Mouse (Mus musculus): ENCODE results near the gene Smpd3.
"Not testable (repeated sequence)": the region's sequence is repeated elsewhere in the genome, so short reads cannot be mapped to it uniquely, and the experiment has no call there.

Gene Smpd3

GRCm38 (mm10) chr8:106313120-106313737 lies 24.6 kb downstream of the Smpd3 start:
- Histone ChIP-seq H3K27me3 (ENCODE audit: control insufficient read depth, insufficient read depth, low read length, poor library complexity, severe bottlenecking) (no peaks in the 10 kb centered on the region), H3K36me3 (ENCODE audit: control insufficient read depth, insufficient read depth, low read length, poor library complexity, severe bottlenecking) (no peaks in the 10 kb centered on the region)
- DNase-seq (ENCODE audit: low read depth, low spot score) = no peak

GRCm38 (mm10) chr8:106311967-106312366 lies 25.8 kb downstream of the Smpd3 start:
- DNase-seq (ENCODE audit: low read depth, low spot score) = peak; percentile 28
- H3K36me3 ChIP-seq (ENCODE audit: control insufficient read depth, insufficient read depth, low read length, poor library complexity, severe bottlenecking) = no peaks in the 10 kb centered on the region

GRCm38 (mm10) chr8:106310026-106310652 lies 27.6 kb downstream of the Smpd3 start:
- Histone ChIP-seq H3K27me3 (ENCODE audit: control insufficient read depth, insufficient read depth, low read length, poor library complexity, severe bottlenecking) (no peaks in the 10 kb centered on the region), H3K36me3 (ENCODE audit: control insufficient read depth, insufficient read depth, low read length, poor library complexity, severe bottlenecking) (no peaks in the 10 kb centered on the region)
- DNase-seq (ENCODE audit: low read depth, low spot score) = peak; percentile 35

More at GRCm38 (mm10) chr8:106311967-106312366, 25.8 kb downstream of the Smpd3 start:
- H3K27me3 ChIP-seq (ENCODE audit: control insufficient read depth, insufficient read depth, low read length, poor library complexity, severe bottlenecking) = no peaks in the 10 kb centered on the region

GRCm38 (mm10) chr8:106308082-106308786 lies 29.6 kb downstream of the Smpd3 start:
- not testable (repeated sequence) for H3K36me3 ChIP-seq (ENCODE audit: control insufficient read depth, insufficient read depth, low read length, poor library complexity, severe bottlenecking); DNase-seq (ENCODE audit: low read depth, low spot score); H3K27me3 ChIP-seq (ENCODE audit: control insufficient read depth, insufficient read depth, low read length, poor library complexity, severe bottlenecking)

- H3K36me3 ChIP-seq (ENCODE audit: control insufficient read depth, insufficient read depth, low read length, poor library complexity, severe bottlenecking) = no peaks in the 10 kb centered on the region
- H3K27me3 ChIP-seq (ENCODE audit: control insufficient read depth, insufficient read depth, low read length, poor library complexity, severe bottlenecking) = no peaks in the 10 kb centered on the region
- DNase-seq (ENCODE audit: low read depth, low spot score) = peak; percentile 61
Measured at GRCm38 (mm10) chr8:106307586-106307985, 30.2 kb downstream of the Smpd3 start.

GRCm38 (mm10) chr8:106306711-106307248 lies 31.0 kb downstream of the Smpd3 start:
- not testable (repeated sequence) for DNase-seq (ENCODE audit: low read depth, low spot score); H3K36me3 ChIP-seq (ENCODE audit: control insufficient read depth, insufficient read depth, low read length, poor library complexity, severe bottlenecking); H3K27me3 ChIP-seq (ENCODE audit: control insufficient read depth, insufficient read depth, low read length, poor library complexity, severe bottlenecking)

- H3K36me3 ChIP-seq (ENCODE audit: control insufficient read depth, insufficient read depth, low read length, poor library complexity, severe bottlenecking) = no peaks in the 10 kb centered on the region
- H3K27me3 ChIP-seq (ENCODE audit: control insufficient read depth, insufficient read depth, low read length, poor library complexity, severe bottlenecking) = no peaks in the 10 kb centered on the region
- DNase-seq (ENCODE audit: low read depth, low spot score) = no peak
Measured at GRCm38 (mm10) chr8:106306076-106306475, 31.7 kb downstream of the Smpd3 start.

GRCm38 (mm10) chr8:106305301-106305700 lies 32.5 kb downstream of the Smpd3 start:
- Histone ChIP-seq H3K36me3 (ENCODE audit: control insufficient read depth, insufficient read depth, low read length, poor library complexity, severe bottlenecking) (no peaks in the 10 kb centered on the region), H3K27me3 (ENCODE audit: control insufficient read depth, insufficient read depth, low read length, poor library complexity, severe bottlenecking) (no peaks in the 10 kb centered on the region)
- DNase-seq (ENCODE audit: low read depth, low spot score) = no peak

GRCm38 (mm10) chr8:106304321-106304720 lies 33.5 kb downstream of the Smpd3 start:
- DNase-seq (ENCODE audit: low read depth, low spot score) = no peak
- Histone ChIP-seq H3K36me3 (ENCODE audit: control insufficient read depth, insufficient read depth, low read length, poor library complexity, severe bottlenecking) (no peaks in the 10 kb centered on the region), H3K27me3 (ENCODE audit: control insufficient read depth, insufficient read depth, low read length, poor library complexity, severe bottlenecking) (no peaks in the 10 kb centered on the region)

- Histone ChIP-seq H3K27me3 (ENCODE audit: control insufficient read depth, insufficient read depth, low read length, poor library complexity, severe bottlenecking) (no peaks in the 10 kb centered on the region), H3K36me3 (ENCODE audit: control insufficient read depth, insufficient read depth, low read length, poor library complexity, severe bottlenecking) (no peaks in the 10 kb centered on the region)
- DNase-seq (ENCODE audit: low read depth, low spot score) = no peak
Measured at GRCm38 (mm10) chr8:106300739-106301715, 36.8 kb downstream of the Smpd3 start.

GRCm38 (mm10) chr8:106299686-106300085 lies 38.1 kb downstream of the Smpd3 start:
- H3K27me3 ChIP-seq (ENCODE audit: control insufficient read depth, insufficient read depth, low read length, poor library complexity, severe bottlenecking) = no peaks in the 10 kb centered on the region
- H3K36me3 ChIP-seq (ENCODE audit: control insufficient read depth, insufficient read depth, low read length, poor library complexity, severe bottlenecking) = no peaks in the 10 kb centered on the region
- DNase-seq (ENCODE audit: low read depth, low spot score) = no peak

GRCm38 (mm10) chr8:106298846-106299245 lies 38.9 kb downstream of the Smpd3 start:
- no peaks in the 10 kb centered on the region for H3K36me3 ChIP-seq (ENCODE audit: control insufficient read depth, insufficient read depth, low read length, poor library complexity, severe bottlenecking)
- H3K27me3 ChIP-seq (ENCODE audit: control insufficient read depth, insufficient read depth, low read length, poor library complexity, severe bottlenecking) = no peaks in the 10 kb centered on the region
- DNase-seq (ENCODE audit: low read depth, low spot score) = no peak

GRCm38 (mm10) chr8:106298261-106298660 lies 39.5 kb downstream of the Smpd3 start:
- Histone ChIP-seq H3K36me3 (ENCODE audit: control insufficient read depth, insufficient read depth, low read length, poor library complexity, severe bottlenecking) (no peaks in the 10 kb centered on the region), H3K27me3 (ENCODE audit: control insufficient read depth, insufficient read depth, low read length, poor library complexity, severe bottlenecking) (no peaks in the 10 kb centered on the region)
- DNase-seq (ENCODE audit: low read depth, low spot score) = no peak
